In the genomic region with DNA sequence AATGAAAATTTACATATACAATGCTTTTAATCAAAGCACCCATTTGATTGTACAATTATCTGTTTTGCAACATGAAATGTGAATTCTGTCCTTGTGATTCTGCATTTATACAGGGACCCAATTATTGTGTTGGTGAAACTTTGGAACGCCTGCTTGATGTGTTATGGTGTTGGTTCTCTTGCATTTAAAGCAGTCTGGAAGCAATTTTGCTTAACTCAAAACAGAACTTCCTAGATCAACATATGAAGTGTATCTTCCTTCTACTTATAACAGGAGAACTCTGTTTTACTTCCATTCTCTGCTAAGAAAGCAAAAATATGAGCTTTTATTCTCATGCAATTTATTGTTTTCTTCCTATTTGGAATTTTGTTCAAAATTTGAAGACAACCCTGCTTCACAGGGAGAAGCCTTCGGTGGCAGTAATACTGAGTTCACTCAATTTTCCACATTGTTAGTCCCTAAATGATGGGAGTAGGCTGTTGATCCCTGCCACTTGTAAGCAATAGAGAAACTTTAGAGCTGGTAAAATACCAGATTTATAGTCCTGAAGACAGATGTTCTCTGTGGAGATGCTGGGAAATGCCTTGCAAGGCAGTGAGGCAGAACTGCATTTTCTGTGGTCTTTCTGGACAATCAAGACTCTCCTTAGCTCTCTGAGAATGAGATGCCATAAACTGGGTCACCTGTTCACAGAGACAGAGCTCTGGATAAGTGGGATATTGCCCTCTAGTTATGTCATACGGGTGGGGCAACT, we compare ENCODE assay signal across 11 mouse cellular contexts.
"Had no signal": no experiment of that assay in that cellular context is flagged by ENCODE, and none has a peak within 500 bp of the region (broad histone marks: within the 10 kb centered on the region; RNA-seq: fewer than 3 reads in every experiment).

No protein-coding gene starts in this region.

- H3K9me3 ChIP-seq: limb, embryonic 13.5 days; neural tube, embryonic 15.5 days had no signal

- H3K9ac ChIP-seq: limb, embryonic 13.5 days; liver, embryonic 14.5 days; neural tube, embryonic 15.5 days had no signal

- H3K4me3 ChIP-seq: limb, embryonic 13.5 days; myocyte; neural tube, embryonic 15.5 days had no signal

- H3K27ac ChIP-seq: limb, embryonic 13.5 days; liver, embryonic 14.5 days; neural tube, embryonic 15.5 days; stomach, postnatal 0 days had no signal

- H3K27me3 ChIP-seq: limb, embryonic 13.5 days; neural tube, embryonic 15.5 days had no signal

- H3K4me1 ChIP-seq: neural tube, embryonic 15.5 days had no signal

- H3K4me2 ChIP-seq: limb, embryonic 13.5 days; neural tube, embryonic 15.5 days had no signal

- DNase-seq: kidney, adult 2 months; left cerebral cortex, postnatal 4 days; lung, adult 18-20 months; midbrain, embryonic 14.5 days; thymus, adult 18-20 months; thymus, postnatal 14 days had no signal

- H3K36me3 ChIP-seq: limb, embryonic 13.5 days; neural tube, embryonic 15.5 days had no signal
